ENCODE assay signal across 8 mouse cellular contexts in the genomic region with DNA sequence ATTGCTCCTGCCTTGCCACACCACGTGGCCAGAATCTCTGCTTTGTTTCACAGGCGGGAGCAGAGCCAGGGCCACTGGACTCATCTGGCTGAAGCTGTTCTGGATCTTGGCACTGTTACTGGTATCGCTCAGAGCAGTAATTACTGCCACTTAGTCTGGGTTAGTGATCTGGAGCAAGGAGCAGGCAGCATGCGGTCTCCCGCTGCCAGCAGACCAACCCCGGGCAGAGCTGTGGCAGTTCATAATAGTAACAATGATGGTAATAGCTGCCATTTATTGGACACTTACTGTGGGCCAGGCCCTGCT.
DNase-seq lines count a peak whose midpoint lies in the region; ATAC-seq and TF ChIP-seq lines count a peak whose summit lies in the region.

No protein-coding gene starts in this region.

- no peak overlapping the region for H3K9ac ChIP-seq in heart, embryonic 12.5 days

- H3K27me3 ChIP-seq in heart, embryonic 12.5 days (replicated peaks) = no peaks in the 10 kb centered on the region; the same call in 1 of the 2 replicates

- H3K4me3 ChIP-seq in heart, embryonic 12.5 days = no peak overlapping the region
- H3K4me3 ChIP-seq in gastrocnemius, adult 2 months = no peak overlapping the region

- no peak overlapping the region for H3K4me2 ChIP-seq in heart, embryonic 12.5 days

- peaks cover 11% of the 10 kb centered on the region for H3K4me1 ChIP-seq in heart, embryonic 12.5 days (replicated peaks)

- H3K27ac ChIP-seq in heart, embryonic 12.5 days (ENCODE audit: poor library complexity, severe bottlenecking) = no peak overlapping the region
- no peak overlapping the region for H3K27ac ChIP-seq in gastrocnemius, adult 2 months

- H3K9me3 ChIP-seq in heart, embryonic 12.5 days (replicated peaks) = no peaks in the 10 kb centered on the region

- DNase-seq in heart, adult 18-20 months = peak; percentile 69 to 84
- DNase-seq in adrenal gland, adult 8-10 months = peak; percentile 31
- peak; percentile 50 to 63 for DNase-seq in heart, postnatal 14 days
- DNase-seq in left cerebral cortex, adult 18-20 months (ENCODE audit: low spot score in 2 of 2) = peak; percentile 12 to 23
- DNase-seq in gastrocnemius, adult 2 months = no peak

- no peaks in the 10 kb centered on the region for H3K36me3 ChIP-seq in heart, embryonic 12.5 days

- intact Hi-C loops in heart, postnatal 14 days (cut with DNase I) = no loop called here
- intact Hi-C loops in gastrocnemius, adult 2 months (cut with DNase I) = no loop called here

- no peak for TF ChIP-seq CTCF in gastrocnemius, adult 2 months (IDR thresholded peaks at IDR 0.05)

- 52% methylated on average over 6 of the region's 6 CpGs for WGBS in heart, embryonic 12.5 days

- ATAC-seq in heart, embryonic 12.5 days (ENCODE audit: insufficient number of reproducible peaks, low FRiP score) = no peak
- ATAC-seq in activated CD4-positive, CD25-positive, alpha-beta regulatory T cell, adult 4 months = no peak
- no peak for ATAC-seq in inflammation-experienced regulatory T-cells, adult 6 months
